Mouse (Mus musculus): Measurements from ENCODE around the gene D5Ertd579e. TPM values are rescaled to one million over a fixed set of nuclear protein-coding genes. Genes with fewer than 3 reads are reported as not detected.

The D5Ertd579e gene
- polyA plus RNA-seq (2012; rRNA removed), result 11.8 and 14.9 TPM in 2 replicates

GRCm38 (mm10) chr5:36695461-36696231 lies at the start of gene D5Ertd579e:
TSS of gene D5Ertd579e (minus strand) at chr5:36696024.

GRCm38 (mm10) chr5:36593176-36593575 lies 102.6 kb downstream of the D5Ertd579e start, which contains the start of gene Tbc1d14:
TSS of gene Tbc1d14 (minus strand) at chr5:36593276.

Other genes starting within 250 kb of the D5Ertd579e start
- 11.2 and 15.3 TPM in 2 replicates for gene Grpel1, start 231.0 kb downstream of the D5Ertd579e start, polyA plus RNA-seq (2012; rRNA removed)
- 10.7 and 10.8 TPM in 2 replicates for gene Tada2b, start 211.7 kb downstream of the D5Ertd579e start, polyA plus RNA-seq (2012; rRNA removed)
- 0.06 TPM in 1 of 2 replicates, not detected in the other for gene Ccdc96, start 211.4 kb downstream of the D5Ertd579e start, polyA plus RNA-seq (2012; rRNA removed)
- gene Tbc1d14, start 102.7 kb downstream of the D5Ertd579e start, polyA plus RNA-seq (2012; rRNA removed), result 15.1 and 17.8 TPM in 2 replicates
- gene Bloc1s4, start 52.6 kb upstream of the D5Ertd579e start, polyA plus RNA-seq (2012; rRNA removed), result 29.2 and 37.3 TPM in 2 replicates
- gene Mrfap1, start 100.7 kb upstream of the D5Ertd579e start, polyA plus RNA-seq (2012; rRNA removed), result 123 and 160 TPM in 2 replicates
- 102 and 115 TPM in 2 replicates for gene Man2b2, start 134.6 kb upstream of the D5Ertd579e start, polyA plus RNA-seq (2012; rRNA removed)
- 1.9 TPM in 2 replicates for gene Ppp2r2c, start 172.5 kb upstream of the D5Ertd579e start, polyA plus RNA-seq (2012; rRNA removed)

Measured in colon, adult 2 months (tissue).